Mouse (Mus musculus): ENCODE results near the gene Mtfr2. TPM values are rescaled to one million over a fixed set of nuclear protein-coding genes. Genes with fewer than 3 reads are reported as not detected.

The Mtfr2 gene
- 20.6 TPM for polyA plus RNA-seq (2014; fragmentation: Illumina TruSeq; extraction: RNeasy Lipid Tissue Mini Kit (QIAGEN cat#74804); ENCODE audit: low read depth, low replicate concordance)

DNA sequence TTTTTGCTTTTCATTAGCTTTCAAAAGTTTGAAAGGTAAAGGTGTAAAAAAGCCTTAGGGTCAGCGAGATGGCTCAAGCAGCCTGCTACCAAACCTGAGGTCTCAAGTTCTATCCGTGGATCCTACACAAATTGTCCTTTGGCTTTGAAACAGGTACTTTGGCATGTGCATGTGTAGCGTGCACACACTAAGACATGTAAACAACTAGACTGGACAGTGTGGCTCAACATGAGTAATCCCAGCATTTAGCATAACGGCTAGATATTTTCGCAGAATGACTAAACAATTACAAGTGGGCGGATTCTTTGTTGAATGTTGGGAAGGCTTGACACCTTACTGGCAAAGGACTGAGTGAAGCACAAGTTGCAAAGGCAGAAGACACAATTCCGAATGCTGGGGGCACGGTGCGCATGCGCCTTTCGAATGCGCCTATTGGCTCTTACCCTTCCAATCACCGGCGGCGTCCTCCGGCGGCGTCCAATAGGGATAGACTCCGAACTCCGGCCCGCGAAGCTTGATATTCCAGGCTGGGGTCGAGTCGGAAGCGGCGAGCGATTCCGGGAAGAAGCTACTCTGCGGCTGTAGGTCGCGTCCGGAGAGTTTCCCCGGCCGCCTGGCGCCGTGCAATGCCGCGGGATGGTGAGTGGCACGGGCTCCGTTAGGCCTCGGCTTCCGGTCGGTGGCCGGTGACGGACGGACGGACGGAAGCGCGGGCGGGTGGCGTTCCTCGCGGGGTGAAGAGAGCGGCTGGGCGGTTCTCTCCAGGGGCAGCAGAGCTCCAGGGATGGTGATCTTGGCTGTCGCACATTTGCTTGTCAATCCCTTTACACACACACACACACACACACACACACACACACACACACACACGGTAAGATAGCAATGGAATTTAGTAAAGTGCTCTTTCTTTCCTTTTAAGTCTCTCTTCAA lies at the start of gene Mtfr2:
TSS of gene Mtfr2 (plus strand) at position 486 of the 930 bp plus-strand sequence.

DNA sequence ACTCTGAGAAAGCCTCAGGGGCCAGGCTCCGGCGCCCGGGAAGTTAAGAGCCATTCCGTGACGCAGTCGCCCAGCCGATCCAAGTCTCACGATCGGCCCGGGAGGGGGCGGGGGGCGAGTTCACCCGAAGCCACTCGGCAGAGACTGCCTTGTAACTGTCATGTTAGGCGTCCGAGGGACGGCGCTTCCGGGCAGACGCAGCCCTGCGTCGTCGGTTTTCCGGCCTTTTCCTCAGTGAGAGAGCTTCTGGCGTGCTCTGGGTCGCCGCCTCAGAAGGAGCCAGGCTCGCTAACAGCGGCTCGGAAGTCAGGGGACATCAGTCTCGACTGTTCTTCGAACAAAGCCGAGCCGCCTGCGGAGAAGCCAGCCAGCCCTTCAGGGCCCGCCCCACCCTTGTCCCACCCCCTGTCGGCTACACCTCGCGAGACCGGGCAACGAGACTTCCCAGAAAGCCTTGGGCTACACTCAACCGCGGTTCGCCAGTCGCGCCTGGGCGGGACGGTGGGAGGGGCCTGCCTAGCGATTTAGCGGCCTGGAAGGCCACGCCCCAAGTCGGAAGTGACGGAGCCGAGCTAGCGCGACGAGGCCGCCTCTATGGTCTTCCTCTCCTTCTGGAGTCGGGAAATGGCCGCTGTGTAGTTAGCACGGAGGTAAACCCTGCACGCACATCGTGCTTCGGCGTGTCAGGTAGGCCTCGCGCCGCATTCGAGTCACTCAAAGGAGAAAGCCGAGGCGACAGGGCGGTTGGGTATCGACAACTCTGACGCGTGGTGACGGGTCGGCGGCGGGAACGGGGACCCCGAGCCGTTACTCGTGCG lies 35.4 kb upstream of the Mtfr2 start, which contains the start of gene Bclaf1:
TSS of gene Bclaf1 (plus strand) at position 552 of the 818 bp plus-strand sequence.

Other genes starting within 250 kb of the Mtfr2 start
- gene Map7, start 199.3 kb upstream of the Mtfr2 start, polyA plus RNA-seq (2014; fragmentation: Illumina TruSeq; extraction: RNeasy Lipid Tissue Mini Kit (QIAGEN cat#74804); ENCODE audit: low read depth, low replicate concordance), result 117 TPM
- 157 TPM for gene Bclaf1, start 35.3 kb upstream of the Mtfr2 start, polyA plus RNA-seq (2014; fragmentation: Illumina TruSeq; extraction: RNeasy Lipid Tissue Mini Kit (QIAGEN cat#74804); ENCODE audit: low read depth, low replicate concordance)

Data from testis, adult 10 weeks (tissue).